Mouse (Mus musculus): ENCODE results near the gene Itsn1.

GRCm38 (mm10) chr16:91754957-91755356, 25.9 kb downstream of the Itsn1 start:
- TF ChIP-seq POLR2A (IDR thresholded peaks at IDR 0.05; ENCODE audit: control insufficient read depth, extremely low read depth, insufficient read depth, low read length, poor library complexity) (no peak), CTCF (IDR thresholded peaks at IDR 0.05; ENCODE audit: borderline replicate concordance, control insufficient read depth, extremely low read depth, insufficient read depth, low read length, poor library complexity) (no peak)
